Mouse (Mus musculus): ENCODE data around the gene Lipt1. TPM values are rescaled to one million over a fixed set of nuclear protein-coding genes. Genes with fewer than 3 reads are reported as not detected.

The Lipt1 gene
- polyA plus RNA-seq, 1 experiment from 2014 or later = 7.8 TPM

- no peaks in the 10 kb centered on the region for H3K4me1 ChIP-seq
- no peak overlapping the region for H3K9ac ChIP-seq
- no peaks in the 10 kb centered on the region for H3K9me3 ChIP-seq
- 29% methylated on average over 6 of the region's 6 CpGs for WGBS
- H3K4me3 ChIP-seq = no peak overlapping the region
- ATAC-seq (ENCODE audit: borderline replicate concordance, extremely low read depth, low FRiP score, low TSS enrichment) = no peak
- peaks cover 12% of the 10 kb centered on the region for H3K36me3 ChIP-seq
- H3K27me3 ChIP-seq = no peaks in the 10 kb centered on the region
- H3K27ac ChIP-seq = no peak overlapping the region
- H3K4me2 ChIP-seq = no peak overlapping the region
Measured at GRCm38 (mm10) chr1:37903178-37903577, 31.6 kb downstream of the Lipt1 start.

GRCm38 (mm10) chr1:37912751-37913150, 41.2 kb downstream of the Lipt1 start:
- Histone ChIP-seq H3K4me2 (no peak overlapping the region), H3K4me1 (no peaks in the 10 kb centered on the region), H3K9me3 (no peaks in the 10 kb centered on the region), H3K4me3 (no peak overlapping the region), H3K9ac (no peak overlapping the region), H3K36me3 (no peaks in the 10 kb centered on the region), H3K27me3 (0 out of 2 replicates have a peak, but pooled peaks cover 3% of the 10 kb centered on the region), H3K27ac (no peak overlapping the region)
- WGBS = 76% methylated on average over 2 of the region's 2 CpGs
- no peak for ATAC-seq (ENCODE audit: borderline replicate concordance, extremely low read depth, low FRiP score, low TSS enrichment)

GRCm38 (mm10) chr1:37916393-37916792, 44.9 kb downstream of the Lipt1 start, which contains the start of gene Lyg2:
Gene Lyg2, minus strand, starts transcription at chr1:37916493.
- Histone ChIP-seq H3K36me3 (no peaks in the 10 kb centered on the region), H3K4me3 (no peak within 1 kb of the TSS), H3K4me1 (no peaks in the 10 kb centered on the region), H3K4me2 (no peak within 1 kb of the TSS), H3K9ac (no peak within 1 kb of the TSS), H3K27ac (no peak within 1 kb of the TSS), H3K9me3 (no peaks in the 10 kb centered on the region), H3K27me3 (no peaks in the 10 kb centered on the region)
- ATAC-seq (ENCODE audit: borderline replicate concordance, extremely low read depth, low FRiP score, low TSS enrichment) = no peak
- WGBS = 74% methylated on average over 5 of the region's 5 CpGs

- H3K9ac ChIP-seq = no peak overlapping the region
- H3K36me3 ChIP-seq = no peaks in the 10 kb centered on the region
- no peak overlapping the region for H3K4me3 ChIP-seq
- H3K9me3 ChIP-seq = no peaks in the 10 kb centered on the region
- no peak for ATAC-seq (ENCODE audit: borderline replicate concordance, extremely low read depth, low FRiP score, low TSS enrichment)
- no peaks in the 10 kb centered on the region for H3K27me3 ChIP-seq
- 63% methylated on average over 13 of the region's 13 CpGs for WGBS
- no peaks in the 10 kb centered on the region for H3K4me1 ChIP-seq
- H3K4me2 ChIP-seq = no peak overlapping the region
- H3K27ac ChIP-seq = no peak overlapping the region
Measured at GRCm38 (mm10) chr1:37917666-37918065, 46.1 kb downstream of the Lipt1 start.

GRCm38 (mm10) chr1:37918096-37918495, 46.6 kb downstream of the Lipt1 start:
- no peak for ATAC-seq (ENCODE audit: borderline replicate concordance, extremely low read depth, low FRiP score, low TSS enrichment)
- Histone ChIP-seq H3K9me3 (no peaks in the 10 kb centered on the region), H3K9ac (no peak overlapping the region), H3K4me1 (no peaks in the 10 kb centered on the region), H3K36me3 (no peaks in the 10 kb centered on the region), H3K4me3 (no peak overlapping the region), H3K27ac (no peak overlapping the region), H3K4me2 (no peak overlapping the region), H3K27me3 (no peaks in the 10 kb centered on the region)
- 59% methylated on average over 6 of the region's 6 CpGs for WGBS

GRCm38 (mm10) chr1:37922536-37922935, 51.0 kb downstream of the Lipt1 start:
- Histone ChIP-seq H3K36me3 (no peaks in the 10 kb centered on the region), H3K4me2 (no peak overlapping the region), H3K4me3 (no peak overlapping the region), H3K4me1 (no peaks in the 10 kb centered on the region), H3K9ac (no peak overlapping the region), H3K9me3 (no peaks in the 10 kb centered on the region), H3K27me3 (no peaks in the 10 kb centered on the region), H3K27ac (no peak overlapping the region)
- no peak for ATAC-seq (ENCODE audit: borderline replicate concordance, extremely low read depth, low FRiP score, low TSS enrichment)
- 44% methylated on average over 8 of the region's 8 CpGs for WGBS

Other genes with a start within 250 kb of the Lipt1 start
- 9.9 and 12.1 TPM in 2 replicates for gene 2010300C02Rik, start 151.7 kb upstream of the Lipt1 start, polyA plus RNA-seq (2015; fragmentation: Nextera tagmentation; extraction: Ambion mirVana)
- gene Tsga10, start 5.3 kb upstream of the Lipt1 start, polyA plus RNA-seq (2015; fragmentation: Nextera tagmentation; extraction: Ambion mirVana) = 7.4 and 7.7 TPM in 2 replicates
- gene Mitd1, start 18.7 kb downstream of the Lipt1 start, polyA plus RNA-seq (2015; fragmentation: Nextera tagmentation; extraction: Ambion mirVana) = 23.7 and 28.3 TPM in 2 replicates
- gene Mrpl30, start 18.7 kb downstream of the Lipt1 start, polyA plus RNA-seq (2015; fragmentation: Nextera tagmentation; extraction: Ambion mirVana) = 212 and 218 TPM in 2 replicates
- not detected in 2 replicates for gene Lyg2, start 44.8 kb downstream of the Lipt1 start, polyA plus RNA-seq (2015; fragmentation: Nextera tagmentation; extraction: Ambion mirVana)
- not detected in 2 replicates for gene Lyg1, start 86.0 kb downstream of the Lipt1 start, polyA plus RNA-seq (2015; fragmentation: Nextera tagmentation; extraction: Ambion mirVana)
- 149 TPM in 2 replicates for gene Txndc9, start 126.2 kb downstream of the Lipt1 start, polyA plus RNA-seq (2015; fragmentation: Nextera tagmentation; extraction: Ambion mirVana)
- 22.0 and 23.7 TPM in 2 replicates for gene Eif5b, start 126.3 kb downstream of the Lipt1 start, polyA plus RNA-seq (2015; fragmentation: Nextera tagmentation; extraction: Ambion mirVana)